Mouse (Mus musculus) CH12.LX (cell line): ENCODE results near the gene Ntrk3. TPM values are rescaled to one million over a fixed set of nuclear protein-coding genes. Genes with fewer than 3 reads are reported as not detected.

Experiments used
- DNase-seq: peaks from one replicate; pipeline ENCODE4 v3.0.0-alpha.2; 2013; ENCODE audit errors: extremely low read depth
- H3K27ac ChIP-seq: 2 replicates; pipeline ENCODE4 v1.5.1; 2012; ENCODE audit warnings: low read depth, mild to moderate bottlenecking, control low read depth, moderate library complexity; ENCODE audit not compliant: insufficient read depth
- H3K27me3 ChIP-seq: replicated peaks from 2 replicates; pipeline ENCODE3; 2012; ENCODE audit warnings: inconsistent platforms
- H3K36me3 ChIP-seq, 2 experiments: replicated peaks in 1 of 2; 2 replicates each; pipeline versions ENCODE3 to v1.6.1; 2012; ENCODE audit warnings: inconsistent platforms in 1 of 2, low read length in 1 of 2, mild to moderate bottlenecking in 1 of 2, mixed read lengths in 1 of 2, moderate library complexity in 1 of 2; ENCODE audit not compliant: control insufficient read depth in 1 of 2, insufficient read depth in 1 of 2
- H3K4me1 ChIP-seq, 2 experiments: 2 replicates each; pipeline ENCODE4 v1.6.1; 2012; ENCODE audit warnings: inconsistent platforms in 1 of 2, moderate library complexity in 1 of 2; ENCODE audit not compliant: insufficient read depth in 2 of 2, control insufficient read depth in 1 of 2
- H3K4me2 ChIP-seq: 2 replicates; pipeline ENCODE4 v1.6.1; 2012; ENCODE audit warnings: low read depth, mild to moderate bottlenecking, control low read depth; ENCODE audit not compliant: poor library complexity, insufficient read depth, severe bottlenecking
- H3K4me3 ChIP-seq, 3 experiments: fragments of 150-350 bp in 1 of 3; sonication (generic) in 1 of 3; replicated peaks in 1 of 3; 2 replicates each; pipeline versions ENCODE3 to v1.5.1; 2011 to 2012; ENCODE audit warnings: low read depth in 2 of 3, low read length in 2 of 3, mild to moderate bottlenecking in 2 of 3, moderate library complexity in 2 of 3, control low read depth in 1 of 3, improper control_type of control experiment in 1 of 3, inconsistent platforms in 1 of 3, mixed read lengths in 1 of 3; ENCODE audit not compliant: poor library complexity in 1 of 3
- H3K79me2 ChIP-seq: replicated peaks from 2 replicates; pipeline ENCODE4 v1.6.1; 2012; ENCODE audit warnings: mild to moderate bottlenecking, moderate library complexity; ENCODE audit not compliant: control insufficient read depth, poor library complexity, insufficient read depth, severe bottlenecking; ENCODE audit errors: extremely low read depth
- H3K9ac ChIP-seq: 2 replicates; pipeline ENCODE4 v1.6.1; 2012; ENCODE audit warnings: low read depth, mild to moderate bottlenecking, control low read depth, moderate library complexity; ENCODE audit not compliant: insufficient read depth
- H3K9me3 ChIP-seq: replicated peaks from 2 replicates; pipeline ENCODE3; 2012; ENCODE audit warnings: low read length, inconsistent platforms, mixed read lengths
- CHD2 ChIP-seq: IDR thresholded peaks from 2 replicates; pipeline ENCODE4 v1.6.1; 2011; ENCODE audit warnings: low read length, improper control_type of control experiment
- E2F4 ChIP-seq: IDR thresholded peaks from 2 replicates; pipeline ENCODE4 v1.6.1; 2011; ENCODE audit warnings: low read depth, low read length, improper control_type of control experiment; ENCODE audit not compliant: insufficient replicate concordance
- EP300 ChIP-seq: IDR thresholded peaks from 2 replicates; pipeline ENCODE4 v1.6.1; 2011; ENCODE audit warnings: low read length, improper control_type of control experiment
- IRF4 ChIP-seq: IDR thresholded peaks from 2 replicates; pipeline ENCODE4 v1.6.1; 2014; ENCODE audit warnings: low read depth, mild to moderate bottlenecking, inconsistent platforms, low read length, improper control_type of control experiment
- JUN ChIP-seq: IDR thresholded peaks from 2 replicates; pipeline ENCODE4 v1.6.1; 2011; ENCODE audit warnings: low read depth, mild to moderate bottlenecking, low read length, improper control_type of control experiment, moderate library complexity; ENCODE audit not compliant: insufficient read depth
- JUND ChIP-seq: conservative IDR thresholded peaks from 2 replicates; pipeline ENCODE4 v1.6.1; 2011; ENCODE audit warnings: low read depth, low read length, improper control_type of control experiment
- KAT2A ChIP-seq: IDR thresholded peaks from 2 replicates; pipeline ENCODE4 v1.6.1; 2012; ENCODE audit warnings: low read length, improper control_type of control experiment, inconsistent platforms; ENCODE audit not compliant: insufficient replicate concordance
- MYC ChIP-seq: IDR thresholded peaks from 2 replicates; pipeline ENCODE4 v1.6.1; 2011; ENCODE audit warnings: low read depth, mild to moderate bottlenecking, improper control_type of control experiment, low read length
- NRF1 ChIP-seq: IDR thresholded peaks from 2 replicates; pipeline ENCODE4 v1.6.1; 2014; ENCODE audit warnings: low read depth, mild to moderate bottlenecking, inconsistent platforms, low read length, improper control_type of control experiment, moderate library complexity
- POLR2A ChIP-seq: IDR thresholded peaks from 2 replicates; pipeline ENCODE4 v1.6.1; 2011; ENCODE audit warnings: low read depth, mild to moderate bottlenecking, improper control_type of control experiment, low read length
- RAD21 ChIP-seq: IDR thresholded peaks from 2 replicates; pipeline ENCODE4 v1.6.1; 2011; ENCODE audit warnings: low read depth, mild to moderate bottlenecking, low read length, improper control_type of control experiment, moderate library complexity
- RCOR1 ChIP-seq: conservative IDR thresholded peaks from 2 replicates; pipeline ENCODE4 v1.6.1; 2012; ENCODE audit warnings: low read depth, mild to moderate bottlenecking, inconsistent platforms, low read length, improper control_type of control experiment
- SMC3 ChIP-seq: IDR thresholded peaks from 2 replicates; pipeline ENCODE4 v1.6.1; 2011; ENCODE audit warnings: low read depth, low read length, improper control_type of control experiment
- TCF12 ChIP-seq: IDR thresholded peaks from 2 replicates; pipeline ENCODE4 v1.6.1; 2014; ENCODE audit warnings: low read depth, mild to moderate bottlenecking, inconsistent platforms, low read length, improper control_type of control experiment
- USF1 ChIP-seq: IDR thresholded peaks from 2 replicates; pipeline ENCODE4 v1.6.1; 2014; ENCODE audit warnings: low read depth, mild to moderate bottlenecking, inconsistent platforms, low read length, improper control_type of control experiment
- ZC3H11A ChIP-seq: IDR thresholded peaks from 2 replicates; pipeline ENCODE4 v1.6.1; 2012; ENCODE audit warnings: low read depth, mild to moderate bottlenecking, inconsistent platforms, low read length, improper control_type of control experiment
- ZKSCAN1 ChIP-seq: IDR thresholded peaks from 2 replicates; pipeline ENCODE4 v1.6.1; 2012; ENCODE audit warnings: low read depth, inconsistent platforms, low read length, improper control_type of control experiment, borderline replicate concordance
- dilution Hi-C: fragments of 300-500 bp; cut with MboI; formaldehyde crosslinking; loops from 2 replicates; pipeline ENCODE4 v1.14.3; 2020; ENCODE audit warnings: low sequenced_read_pairs; ENCODE audit not compliant: extremely low pct_unique_long_range_greater_than_20kb, extremely low pct_ligation_motif_present
- in situ Hi-C: fragments of 300-500 bp; cut with MboI; formaldehyde crosslinking; loops from 3 replicates; pipeline ENCODE4 v1.14.3; 2019; ENCODE audit warnings: low sequenced_read_pairs, low pct_ligation_motif_present, low pct_unique_long_range_greater_than_20kb, mixed read lengths
- polyA plus RNA-seq: library from polyadenylated mRNA; unstranded; fragments of >175 nt; gene quantifications from 2 replicates; pipeline ENCODE4 v1.2.1, GENCODE M21; 2012; ENCODE audit warnings: low read depth; ENCODE audit not compliant: insufficient read length
- total RNA-seq, 2 experiments: library from RNA; depleted of rRNA; stranded (reverse); fragments of 300-350 nt in 1 of 2; fragments of >200 nt in 1 of 2; gene quantifications; 2 replicates each; pipeline ENCODE4 v1.2.3; 2012 to 2014

The Ntrk3 gene
- total RNA-seq (2012; rRNA removed) (0.21 TPM in 2 replicates), total RNA-seq (2014; rRNA removed) (not detected in 2 replicates), polyA plus RNA-seq (not detected in 2 replicates)

DNA sequence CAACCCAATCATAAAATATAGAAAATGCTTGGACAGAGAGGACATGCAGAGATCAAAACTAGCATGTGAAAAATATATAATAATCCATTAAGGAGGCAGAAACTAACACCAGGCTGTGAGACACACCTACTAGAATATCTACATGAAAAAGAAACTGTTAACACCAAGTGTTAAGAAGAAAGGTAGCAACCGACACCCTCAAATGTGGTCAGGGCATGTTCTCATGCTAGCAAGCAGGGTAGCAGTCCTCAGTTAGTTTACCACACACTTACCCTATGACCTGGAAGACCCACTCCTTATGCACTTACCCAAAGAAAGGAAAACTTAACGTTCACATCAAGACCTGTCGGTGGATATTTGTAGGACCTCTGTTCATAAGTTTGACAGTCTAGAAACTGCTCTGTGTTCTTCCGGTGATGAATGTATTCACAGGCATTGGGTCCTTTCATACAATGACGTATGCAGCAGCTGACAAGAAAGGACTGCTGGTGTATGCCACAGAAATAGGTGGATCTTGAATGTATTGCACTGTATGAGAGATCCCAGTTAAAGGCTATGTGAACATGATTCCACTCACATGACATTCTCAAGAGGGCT is at the start of gene Ntrk3:
Ntrk3 (minus strand) TSS at position 399 of the 597 bp plus-strand sequence.
- DNase-seq, result no peak
- no peak within 1 kb of the TSS for H3K4me3 ChIP-seq
- H3K4me2 ChIP-seq, result no peak within 1 kb of the TSS
- H3K9ac ChIP-seq, result no peak within 1 kb of the TSS
- no peaks in the 10 kb centered on the region for H3K79me2 ChIP-seq
- H3K9me3 ChIP-seq, result no peaks in the 10 kb centered on the region
- no peak for TF ChIP-seq USF1
- no peak for TF ChIP-seq NRF1
- no peak for TF ChIP-seq SMC3
- no peak for TF ChIP-seq JUN
- no peak for TF ChIP-seq MYC
- no peak for TF ChIP-seq ZKSCAN1
- TF ChIP-seq POLR2A, result no peak
- no peak for TF ChIP-seq IRF4
- TF ChIP-seq EP300, result no peak
- no peak for TF ChIP-seq ZC3H11A
- no peak for TF ChIP-seq KAT2A
- no peak for TF ChIP-seq RAD21
- in situ Hi-C loops, result no loop called here
- dilution Hi-C loops, result no loop called here
- no peaks in the 10 kb centered on the region for H3K4me1 ChIP-seq
- no peaks in the 10 kb centered on the region for H3K36me3 ChIP-seq
- H3K27ac ChIP-seq, result no peak within 1 kb of the TSS
- peaks cover 84% of the 10 kb centered on the region for H3K27me3 ChIP-seq

DNA sequence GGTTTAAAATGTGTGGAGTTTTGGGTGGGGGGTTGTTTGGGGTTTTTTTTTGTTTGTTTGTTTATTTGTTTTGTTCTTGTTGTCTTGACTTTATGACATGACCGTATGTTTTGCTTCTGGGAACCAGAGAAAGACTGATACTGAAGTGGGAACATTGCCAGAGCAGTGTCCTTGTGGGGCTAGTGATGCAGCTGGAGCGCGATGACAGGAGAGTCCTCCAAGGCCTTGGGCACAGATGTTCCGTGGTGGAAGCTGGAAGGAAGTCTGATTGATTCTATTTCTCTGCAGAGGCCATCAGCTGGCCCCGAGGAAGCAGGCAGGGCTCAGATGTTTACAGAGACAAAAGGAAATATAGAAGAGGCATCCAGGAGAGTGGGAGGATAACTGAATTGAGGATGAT is 48.1 kb upstream of the Ntrk3 start:
- no peak overlapping the region for H3K4me2 ChIP-seq
- dilution Hi-C loops (no loop called here), in situ Hi-C loops (loop anchor here (25.0 kb wide), 1 partner anchor 301 kb away; no protein-coding TSS in a partner anchor)
- H3K9me3 ChIP-seq, result no peaks in the 10 kb centered on the region
- no peak for DNase-seq
- no peak overlapping the region for H3K27ac ChIP-seq
- peaks cover 4 to 26% of the 10 kb centered on the region in 2 experiments; a peak in 3 of 4 replicates for H3K4me1 ChIP-seq
- H3K27me3 ChIP-seq, result no peaks in the 10 kb centered on the region
- no peak overlapping the region for H3K4me3 ChIP-seq
- no peak overlapping the region for H3K9ac ChIP-seq
- H3K79me2 ChIP-seq, result peaks cover 25% of the 10 kb centered on the region
- TF ChIP-seq CHD2 (no peak), TCF12 (no peak), RAD21 (no peak), RCOR1 (no peak), USF1 (no peak), E2F4 (no peak), JUND (no peak)
- peaks cover 31 to 67% of the 10 kb centered on the region in 2 experiments for H3K36me3 ChIP-seq
